Mouse (Mus musculus) kidney, embryonic 14.5 days (tissue): ENCODE measurements at regions not wholly inside any gene's neighbourhood (a gene's known extent, or its start where the extent isn't known, plus 50 kb on each side); places are given as distances from the start of the nearest gene placed in this dataset.

ENCODE experiments used
- ATAC-seq: fragments of 200-750 bp; cut with Nextera tagmentation; 2 replicates; pipeline ENCODE4 v1.8.0; 2017; ENCODE audit warnings: moderate number of reproducible peaks, mild to moderate bottlenecking, moderate TSS enrichment, moderate library complexity; ENCODE audit not compliant: low FRiP score, low TSS enrichment
- H3K27ac ChIP-seq: fragments of 300-500 bp; sonication (generic); 2 replicates; pipeline ENCODE4 v1.5.1; 2014; ENCODE audit warnings: low read depth, mild to moderate bottlenecking, low read length, moderate library complexity, mixed read lengths
- H3K27me3 ChIP-seq: fragments of 300-500 bp; sonication (generic); 2 replicates; pipeline ENCODE4 v1.6.1; 2014; ENCODE audit warnings: mild to moderate bottlenecking, low read length; ENCODE audit not compliant: control insufficient read depth, insufficient read depth
- H3K36me3 ChIP-seq: fragments of 300-500 bp; sonication (generic); 2 replicates; pipeline ENCODE4 v1.6.1; 2014; ENCODE audit warnings: low read length, mixed read lengths; ENCODE audit not compliant: control insufficient read depth, insufficient read depth
- H3K4me1 ChIP-seq: fragments of 300-500 bp; sonication (generic); 2 replicates; pipeline ENCODE4 v1.6.1; 2014; ENCODE audit warnings: low read length, mixed read lengths; ENCODE audit not compliant: control insufficient read depth, insufficient read depth
- H3K4me2 ChIP-seq: fragments of 300-500 bp; sonication (generic); replicated peaks from 2 replicates; pipeline ENCODE4 v1.6.1; 2014; ENCODE audit warnings: low read depth, mild to moderate bottlenecking, low read length
- H3K4me3 ChIP-seq: fragments of 300-500 bp; sonication (generic); 2 replicates; pipeline ENCODE4 v1.5.1; 2014; ENCODE audit warnings: mild to moderate bottlenecking, low read length
- H3K9ac ChIP-seq: fragments of 300-500 bp; sonication (generic); 2 replicates; pipeline ENCODE4 v1.6.1; 2014; ENCODE audit warnings: low read depth, mild to moderate bottlenecking, low read length, moderate library complexity
- H3K9me3 ChIP-seq: fragments of 300-500 bp; sonication (generic); 2 replicates; pipeline ENCODE4 v1.6.1; 2016; ENCODE audit warnings: low read length; ENCODE audit not compliant: control insufficient read depth
- WGBS: fragments of 180-500 bp; shearing (Covaris S2); extraction: QIAGEN DNeasy Blood & Tissue Kit; methylation state at CpG from one replicate; pipeline ENCODE4 v1.1.7; 2014; 5-methylcytosine and 5-hydroxymethylcytosine counted together

DNA sequence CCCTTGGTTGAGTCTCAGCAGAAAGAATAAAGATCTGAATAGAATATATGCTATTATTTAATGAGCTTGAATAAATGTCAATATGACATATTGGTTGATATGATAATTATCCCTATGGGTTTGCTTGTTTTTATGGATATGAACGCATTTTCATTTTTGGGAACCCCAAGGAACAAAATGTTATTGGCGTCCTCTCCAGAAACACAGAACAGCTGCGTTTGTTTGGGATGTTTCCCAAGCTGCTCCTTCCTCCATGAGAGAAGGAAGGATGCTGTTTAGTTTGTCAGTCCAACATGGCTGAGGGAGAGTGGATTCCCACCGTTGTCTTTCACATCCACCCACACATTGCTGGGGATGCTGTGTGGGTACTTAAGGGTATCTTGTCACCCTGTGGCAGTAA is 89.9 kb upstream of the Osmr start:
- no peaks in the 10 kb centered on the region for H3K36me3 ChIP-seq
- H3K27me3 ChIP-seq: no peaks in the 10 kb centered on the region
- no peak overlapping the region for H3K9ac ChIP-seq
- H3K27ac ChIP-seq: no peak overlapping the region
- ATAC-seq: no peak
- WGBS: 89% methylated on average over 4 of the region's 4 CpGs
- no peaks in the 10 kb centered on the region for H3K4me1 ChIP-seq
- H3K9me3 ChIP-seq: no peaks in the 10 kb centered on the region
- no peak overlapping the region for H3K4me3 ChIP-seq
- H3K4me2 ChIP-seq: no peak overlapping the region

DNA sequence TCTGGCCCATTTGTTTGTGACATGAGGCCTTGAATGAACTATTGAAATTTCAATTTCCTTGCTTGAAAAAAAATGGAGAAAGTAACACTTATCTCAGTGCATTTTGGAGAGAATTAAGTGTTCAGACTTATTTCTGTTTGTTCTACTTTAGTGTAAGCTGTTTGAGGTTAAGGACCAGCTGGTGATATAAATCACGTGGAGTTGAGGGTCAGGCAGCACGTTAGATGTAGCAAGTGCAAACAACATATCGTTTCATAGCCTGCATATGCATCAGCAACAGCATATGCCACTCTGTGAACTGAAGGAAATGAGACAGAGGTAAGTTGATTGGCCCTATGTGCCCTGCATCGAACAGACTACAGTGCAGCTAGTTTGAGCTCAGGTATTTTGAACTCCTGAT is 90.7 kb upstream of the Osmr start:
- ATAC-seq: no peak
- 52% methylated on average over 4 of the region's 4 CpGs for WGBS

GRCm38 (mm10) chr15:6974410-6974809 is 99.6 kb upstream of the Osmr start:
- 20% methylated on average over 4 of the region's 4 CpGs for WGBS
- Histone ChIP-seq H3K9me3 (no peaks in the 10 kb centered on the region), H3K27me3 (no peaks in the 10 kb centered on the region), H3K36me3 (no peaks in the 10 kb centered on the region), H3K9ac (no peak overlapping the region), H3K4me3 (no peak overlapping the region), H3K4me1 (peaks cover 10% of the 10 kb centered on the region), H3K27ac (no peak overlapping the region), H3K4me2 (no peak overlapping the region)
- peak; percentile 46; the same call in 1 of the 2 replicates for ATAC-seq

More for the DNA sequence above, 90.7 kb upstream of the Osmr start:
- no peaks in the 10 kb centered on the region for H3K27me3 ChIP-seq
- H3K9me3 ChIP-seq: no peaks in the 10 kb centered on the region
- no peaks in the 10 kb centered on the region for H3K36me3 ChIP-seq
- H3K4me1 ChIP-seq: no peaks in the 10 kb centered on the region
- no peak overlapping the region for H3K4me3 ChIP-seq
- H3K4me2 ChIP-seq: no peak overlapping the region
- H3K27ac ChIP-seq: no peak overlapping the region
- H3K9ac ChIP-seq: no peak overlapping the region

DNA sequence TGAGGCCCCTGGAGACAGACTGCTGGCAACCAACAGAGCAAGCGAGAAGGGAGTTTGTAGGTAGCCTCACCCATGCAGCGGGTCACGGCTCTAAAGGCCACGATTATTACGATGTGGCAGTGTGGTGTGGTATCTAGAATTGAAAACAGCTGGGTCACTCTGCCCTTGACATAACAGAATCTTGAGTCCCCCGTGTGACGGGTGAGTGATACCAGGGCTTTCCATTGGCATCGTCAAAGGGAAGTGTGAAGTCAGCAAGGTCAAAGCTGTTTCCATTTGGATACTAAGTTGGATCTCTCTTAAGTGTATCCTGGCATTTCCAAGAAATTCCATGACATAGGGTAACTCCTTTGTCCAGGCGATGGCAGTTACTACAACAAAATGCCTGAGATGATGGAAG is 106.7 kb upstream of the Osmr start:
- Histone ChIP-seq H3K4me3 (no peak overlapping the region), H3K9ac (no peak overlapping the region), H3K36me3 (no peaks in the 10 kb centered on the region), H3K4me2 (no peak overlapping the region), H3K27me3 (no peaks in the 10 kb centered on the region), H3K4me1 (peaks cover 4% of the 10 kb centered on the region; the same call in 1 of the 2 replicates), H3K9me3 (no peaks in the 10 kb centered on the region), H3K27ac (no peak overlapping the region)
- 75% methylated on average over 9 of the region's 9 CpGs for WGBS
- no peak for ATAC-seq

- no peaks in the 10 kb centered on the region for H3K36me3 ChIP-seq
- H3K4me3 ChIP-seq: no peak overlapping the region
- H3K27me3 ChIP-seq: no peaks in the 10 kb centered on the region
- H3K9ac ChIP-seq: no peak overlapping the region
- H3K9me3 ChIP-seq: no peaks in the 10 kb centered on the region
- no peak overlapping the region for H3K4me2 ChIP-seq
- ATAC-seq: no peak
- WGBS: 75% methylated on average over 3 of the region's 3 CpGs
- no peak overlapping the region for H3K27ac ChIP-seq
- H3K4me1 ChIP-seq: peaks cover 4% of the 10 kb centered on the region; the same call in 1 of the 2 replicates
Observed at GRCm38 (mm10) chr15:6983320-6983719, 107.1 kb upstream of the Lifr start.

- ATAC-seq: no peak
Observed at GRCm38 (mm10) chr15:6988187-6988586, 102.2 kb upstream of the Lifr start.

DNA sequence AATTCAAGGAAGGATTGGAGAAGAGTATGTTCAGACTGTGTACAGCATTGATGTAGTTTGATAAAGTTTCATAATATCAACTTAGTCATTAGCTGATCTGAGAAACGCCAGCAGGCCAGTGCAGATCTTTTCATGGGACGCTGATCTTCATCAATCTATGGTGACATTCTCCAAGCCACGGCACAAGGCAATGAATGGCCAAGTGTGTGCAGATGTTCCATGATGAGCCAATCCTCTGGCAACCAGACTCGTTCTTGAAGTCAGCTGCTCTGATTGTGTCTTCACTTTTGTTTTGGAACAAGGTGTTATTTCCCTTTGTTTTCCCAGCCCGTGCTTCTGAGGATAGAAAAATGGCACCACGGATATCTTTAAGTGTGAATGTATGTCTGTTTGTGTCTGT is 101.3 kb upstream of the Lifr start:
- no peak for ATAC-seq
- no peak overlapping the region for H3K4me2 ChIP-seq
- no peaks in the 10 kb centered on the region for H3K27me3 ChIP-seq
- no peak overlapping the region for H3K27ac ChIP-seq
- 81% methylated on average over 6 of the region's 6 CpGs for WGBS
- no peak overlapping the region for H3K9ac ChIP-seq
- no peaks in the 10 kb centered on the region for H3K9me3 ChIP-seq
- H3K4me3 ChIP-seq: no peak overlapping the region
- peaks cover 4% of the 10 kb centered on the region; the same call in 1 of the 2 replicates for H3K4me1 ChIP-seq
- H3K36me3 ChIP-seq: no peaks in the 10 kb centered on the region

More at GRCm38 (mm10) chr15:6988187-6988586, 102.2 kb upstream of the Lifr start:
- no peaks in the 10 kb centered on the region for H3K9me3 ChIP-seq
- no peak overlapping the region for H3K27ac ChIP-seq
- H3K4me1 ChIP-seq: peaks cover 4% of the 10 kb centered on the region; the same call in 1 of the 2 replicates
- WGBS: 71% methylated on average over 3 of the region's 3 CpGs
- no peaks in the 10 kb centered on the region for H3K27me3 ChIP-seq
- H3K4me3 ChIP-seq: no peak overlapping the region
- no peak overlapping the region for H3K4me2 ChIP-seq
- H3K36me3 ChIP-seq: no peaks in the 10 kb centered on the region
- no peak overlapping the region for H3K9ac ChIP-seq

GRCm38 (mm10) chr15:6993226-6993625 is 97.2 kb upstream of the Lifr start:
- WGBS: 77% methylated on average over 9 of the region's 9 CpGs

DNA sequence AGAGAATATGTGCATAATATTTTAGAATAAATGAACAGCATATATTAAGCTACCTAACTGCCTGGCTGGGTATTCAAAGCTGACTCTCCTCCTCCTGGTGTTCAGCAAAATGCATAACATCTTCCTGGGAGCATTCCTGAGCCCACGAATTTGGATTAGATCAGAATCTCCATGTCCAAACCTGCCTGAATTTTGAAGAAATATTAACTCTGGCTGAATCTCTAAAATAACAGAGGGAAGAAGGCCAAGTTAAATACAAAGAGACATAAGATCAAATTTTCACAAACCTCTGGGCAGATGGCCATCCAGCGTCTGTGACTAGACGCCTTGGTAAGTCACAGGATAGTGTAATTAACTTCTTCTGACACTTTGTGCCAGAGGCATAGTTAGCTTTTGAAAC is 95.2 kb upstream of the Lifr start:
- Histone ChIP-seq H3K4me3 (no peak overlapping the region), H3K36me3 (no peaks in the 10 kb centered on the region), H3K27ac (no peak overlapping the region), H3K9ac (no peak overlapping the region), H3K4me1 (no peaks in the 10 kb centered on the region), H3K27me3 (no peaks in the 10 kb centered on the region), H3K9me3 (no peaks in the 10 kb centered on the region), H3K4me2 (no peak overlapping the region)
- 43% methylated on average over 3 of the region's 3 CpGs for WGBS
- no peak for ATAC-seq

More at GRCm38 (mm10) chr15:6993226-6993625, 97.2 kb upstream of the Lifr start:
- H3K9ac ChIP-seq: no peak overlapping the region
- no peaks in the 10 kb centered on the region for H3K36me3 ChIP-seq
- H3K4me1 ChIP-seq: no peaks in the 10 kb centered on the region
- no peak for ATAC-seq
- no peaks in the 10 kb centered on the region for H3K27me3 ChIP-seq
- H3K4me2 ChIP-seq: no peak overlapping the region
- H3K4me3 ChIP-seq: no peak overlapping the region
- H3K27ac ChIP-seq: no peak overlapping the region
- H3K9me3 ChIP-seq: no peaks in the 10 kb centered on the region
